Mouse (Mus musculus) embryonic stem cell, embryonic (primary cell): ENCODE measurements around the gene Acy3.

Source experiments
- CTCF ChIA-PET, 4 experiments: fragments of 300-600 bp in 2 of 4; fragments of 350-600 bp in 2 of 4; sonication (Branson Sonifier 250); formaldehyde crosslinking; loops; one replicate each; lab custom pipeline; 2022; ENCODE audit warnings: inconsistent platforms in 2 of 4; lab: Charles Lee
- POLR2A ChIA-PET, 4 experiments: fragments of 300-600 bp in 2 of 4; fragments of 350-600 bp in 2 of 4; sonication (Branson Sonifier 250); formaldehyde crosslinking; loops; one replicate each; lab custom pipeline; 2022; ENCODE audit warnings: antibody characterized with exemption in 4 of 4, inconsistent platforms in 1 of 4; lab: Charles Lee

Gene Acy3

GRCm38 (mm10) chr19:3986334-3986733 is at the start of gene Acy3:
Gene Acy3 (plus strand): TSS chr19:3986570.
- ChIA-PET CTCF (interaction anchor here (0.6 to 2.9 kb wide), 16 partner anchors 9 to 267 kb away, joined by 3 to 29 read pairs (median 4); partner anchors contain the start of genes Gm49405 (in 3 of the 4), Nudt8 (in 3 of the 4) and Ndufv1 (in 2 of the 4)), POLR2A (interaction anchor here (0.5 to 6.9 kb wide), 55 partner anchors 9 to 1037 kb away, joined by 3 to 95 read pairs (median 5); partner anchors contain the start of genes Gm49405 (in 3 of the 4), Ndufv1 (in 3 of the 4), Nudt8 (in 3 of the 4) and Gstp3 (in 2 of the 4))

DNA sequence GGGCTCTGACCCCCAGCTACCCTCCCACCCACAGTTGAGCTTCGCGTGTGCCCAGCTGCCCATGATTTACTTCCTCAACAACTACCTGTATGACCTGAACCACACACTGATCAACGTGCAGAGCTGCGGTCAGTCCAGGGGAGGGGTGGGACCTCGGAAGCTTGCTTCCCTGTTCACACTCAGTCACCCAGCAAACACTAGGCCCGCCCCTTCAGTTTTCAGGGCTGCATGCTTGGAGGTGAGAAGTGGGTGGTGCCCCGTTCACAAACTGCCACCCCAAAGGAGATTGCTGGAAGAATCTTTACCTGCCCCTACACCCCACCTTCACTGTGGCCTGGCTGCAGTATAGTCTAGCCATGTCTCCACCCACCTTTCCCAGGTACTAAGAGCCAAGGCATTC is 44.1 kb upstream of the Acy3 start:
- ChIA-PET POLR2A (interaction anchor here in 3 of 4 experiments (0.6 to 3.3 kb wide), 21 partner anchors 12 to 466 kb away, joined by 3 to 18 read pairs (median 8); partner anchors contain the start of genes Acy3 (in 2 of the 3), Ndufs8 (in 2 of the 3), Aldh3b1 (in 1 of the 3) and Cdk2ap2 (in 1 of the 3)), CTCF (interaction anchor here (0.5 to 2.1 kb wide), 19 partner anchors 9 to 361 kb away, joined by 3 to 10 read pairs (median 4); partner anchors contain the start of genes Acy3 (in 1 of the 4), Aldh3b1 (in 1 of the 4), Gm49405 (in 1 of the 4) and Ndufs8 (in 1 of the 4))

- POLR2A ChIA-PET: interaction anchor here in 3 of 4 experiments (0.5 to 3.3 kb wide), 28 partner anchors 8 to 313 kb away, joined by 3 to 18 read pairs (median 5); partner anchors contain the start of genes Acy3 (in 2 of the 3), Gstp2 (in 2 of the 3), Ndufs8 (in 2 of the 3) and Ndufv1 (in 2 of the 3)
These were observed 43.2 kb upstream of the Acy3 start for GRCm38 (mm10) chr19:3942986-3943735.

GRCm38 (mm10) chr19:3945872-3946564 is 40.4 kb upstream of the Acy3 start:
- ChIA-PET CTCF (interaction anchor here (0.5 to 3.8 kb wide), 77 partner anchors 10 to 310 kb away, joined by 3 to 42 read pairs (median 5); partner anchors contain the start of genes Gstp2 (in 4 of the 4), Ndufv1 (in 4 of the 4), Aldh3b1 (in 2 of the 4) and Aldh3b3 (in 2 of the 4)), POLR2A (interaction anchor here (0.6 to 2.5 kb wide), 40 partner anchors 9 to 209 kb away, joined by 3 to 19 read pairs (median 4); partner anchors contain the start of genes Acy3 (in 2 of the 4), Gm49405 (in 2 of the 4), Gstp2 (in 2 of the 4) and Ndufs8 (in 2 of the 4))

More at GRCm38 (mm10) chr19:3942986-3943735, 43.2 kb upstream of the Acy3 start:
- CTCF ChIA-PET: interaction anchor here (0.5 to 2.1 kb wide), 23 partner anchors 13 to 362 kb away, joined by 3 to 10 read pairs (median 4); partner anchors contain the start of genes Acy3 (in 1 of the 4), Aldh3b1 (in 1 of the 4), Gm49405 (in 1 of the 4) and Ndufs8 (in 1 of the 4)

DNA sequence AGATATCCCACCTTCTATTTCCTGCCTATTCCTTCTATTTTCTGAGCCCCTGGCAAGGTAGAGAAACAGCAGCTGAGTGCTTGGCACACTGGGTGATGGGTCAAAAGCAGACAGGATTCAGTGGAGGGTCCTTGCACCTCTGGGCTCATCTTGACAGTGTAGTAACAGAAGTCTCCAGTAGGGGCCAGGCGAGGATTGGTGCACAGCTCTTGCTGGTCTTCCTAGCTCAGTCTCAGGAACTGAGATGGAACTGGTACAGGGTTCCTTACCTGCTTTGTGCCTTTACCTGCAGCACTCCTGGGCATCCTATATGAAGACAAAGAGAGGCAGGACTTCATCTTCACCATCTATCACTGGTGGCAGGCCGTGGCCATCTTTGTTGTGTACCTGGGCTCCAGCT is 39.7 kb upstream of the Acy3 start:
- CTCF ChIA-PET: interaction anchor here (0.5 to 3.8 kb wide), 79 partner anchors 9 to 309 kb away, joined by 3 to 42 read pairs (median 5); partner anchors contain the start of genes Gstp2 (in 4 of the 4), Ndufv1 (in 4 of the 4), Aldh3b1 (in 3 of the 4) and Gm49405 (in 3 of the 4)
- POLR2A ChIA-PET: interaction anchor here (0.6 to 2.5 kb wide), 37 partner anchors 9 to 208 kb away, joined by 3 to 19 read pairs (median 5); partner anchors contain the start of genes Acy3 (in 2 of the 4), Gm49405 (in 2 of the 4), Gstp2 (in 2 of the 4) and Ndufs8 (in 2 of the 4)

GRCm38 (mm10) chr19:3947813-3948212 is 38.6 kb upstream of the Acy3 start:
- POLR2A ChIA-PET: interaction anchor here in 3 of 4 experiments (0.6 to 2.0 kb wide), 6 partner anchors 11 to 291 kb away, joined by 3 to 8 read pairs (median 4); partner anchors contain the start of genes Cdk2ap2 (in 1 of the 3), Gm49405 (in 1 of the 3) and Nudt8 (in 1 of the 3)
- CTCF ChIA-PET: interaction anchor here (1.0 to 3.8 kb wide), 18 partner anchors 12 to 297 kb away, joined by 3 to 42 read pairs (median 9); partner anchors contain the start of genes Ndufv1 (in 3 of the 4), Aldh3b3 (in 2 of the 4), Gstp2 (in 2 of the 4) and Acy3 (in 1 of the 4)

DNA sequence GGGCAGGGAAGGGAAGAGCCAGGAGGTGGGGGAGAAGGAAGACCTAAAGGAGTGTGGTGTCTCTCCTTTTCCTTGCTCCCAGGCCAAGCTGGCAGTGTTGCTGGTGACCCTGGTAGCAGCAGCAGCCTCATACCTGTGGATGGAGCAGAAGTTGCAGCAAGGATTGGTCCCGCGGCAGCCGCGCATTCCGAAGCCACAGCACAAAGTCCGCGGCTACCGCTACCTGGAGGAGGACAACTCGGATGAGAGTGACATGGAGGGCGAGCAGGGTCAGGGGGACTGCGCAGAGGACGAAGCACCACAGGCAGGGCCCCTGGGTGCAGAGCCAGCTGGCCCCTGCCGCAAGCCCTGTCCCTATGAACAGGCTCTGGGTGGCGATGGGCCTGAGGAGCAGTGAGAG is 37.8 kb upstream of the Acy3 start:
- CTCF ChIA-PET: interaction anchor here in 3 of 4 experiments (0.6 to 3.8 kb wide), 5 partner anchors 8 to 64 kb away, joined by 3 to 42 read pairs (median 5); partner anchors contain the start of gene Ndufv1 (in 1 of the 3)
- POLR2A ChIA-PET: interaction anchor here in 3 of 4 experiments (0.7 to 1.6 kb wide), 8 partner anchors 11 to 107 kb away, joined by 3 to 4 read pairs (median 3); partner anchors contain the start of genes Acy3 (in 1 of the 3), Gm49405 (in 1 of the 3), Gstp2 (in 1 of the 3) and Nudt8 (in 1 of the 3)

GRCm38 (mm10) chr19:3950331-3950730 is 36.0 kb upstream of the Acy3 start:
- ChIA-PET CTCF (interaction anchor here in 3 of 4 experiments (0.9 to 2.8 kb wide), 9 partner anchors 10 to 97 kb away, joined by 3 to 11 read pairs (median 5); partner anchors contain the start of genes Gm49405 (in 1 of the 3), Gstp2 (in 1 of the 3) and Nudt8 (in 1 of the 3)), POLR2A (interaction anchor here in 2 of 4 experiments (0.7 to 1.2 kb wide), 3 partner anchors 62 to 140 kb away, joined by 3 read pairs; partner anchors contain the start of gene Ndufv1 (in 1 of the 2))

DNA sequence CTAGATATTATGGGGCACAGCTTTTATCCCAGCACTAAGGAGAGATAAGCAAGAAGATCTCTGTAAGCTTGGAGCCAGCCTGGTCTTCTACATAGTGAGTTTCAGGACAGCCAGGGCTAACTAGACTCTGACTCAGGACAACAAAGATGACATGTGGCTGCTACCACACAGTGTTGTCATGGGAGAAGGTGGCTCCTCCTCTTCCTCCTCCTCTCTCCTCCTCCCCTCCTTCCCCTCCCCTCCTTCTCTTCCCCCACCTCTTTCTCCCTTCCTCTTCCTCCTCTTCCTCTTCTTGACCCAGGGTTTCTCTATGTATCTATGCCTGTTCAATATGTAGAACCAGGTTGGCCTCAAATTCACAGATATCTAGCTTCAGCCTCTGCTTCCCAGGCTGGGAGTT is 34.9 kb upstream of the Acy3 start:
- ChIA-PET CTCF (interaction anchor here (0.5 to 2.8 kb wide), 11 partner anchors 8 to 277 kb away, joined by 3 to 15 read pairs (median 6); partner anchors contain the start of gene Ndufv1 (in 1 of the 4)), POLR2A (interaction anchor here (0.6 to 1.4 kb wide), 10 partner anchors 19 to 1983 kb away, joined by 3 to 6 read pairs (median 3); partner anchors contain the start of gene Gstp2 (in 1 of the 4))

DNA sequence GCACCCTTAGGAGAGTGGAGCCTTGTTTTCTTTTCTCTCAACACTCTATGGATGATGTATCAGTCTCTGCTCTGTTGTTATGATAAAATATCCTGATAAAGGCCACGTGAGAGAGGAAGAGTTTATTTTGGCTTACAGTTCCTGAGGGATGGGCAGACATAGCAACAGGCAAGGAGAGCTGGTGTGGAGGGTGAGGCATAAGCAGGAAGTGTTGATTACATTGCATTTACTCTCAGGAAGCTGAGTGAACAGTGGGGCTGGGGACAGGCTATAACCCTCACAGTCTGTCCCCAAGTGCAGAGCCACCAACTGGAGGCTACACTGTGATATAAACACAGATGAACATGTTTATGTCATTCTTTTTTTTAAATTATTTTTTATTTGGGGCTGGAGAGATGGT is 34.3 kb upstream of the Acy3 start:
- POLR2A ChIA-PET: interaction anchor here (0.6 to 1.4 kb wide), 10 partner anchors 19 to 1982 kb away, joined by 3 to 6 read pairs (median 3); partner anchors contain the start of gene Gstp2 (in 1 of the 4)
- CTCF ChIA-PET: interaction anchor here in 3 of 4 experiments (0.5 to 2.8 kb wide), 6 partner anchors 8 to 277 kb away, joined by 3 to 15 read pairs (median 6); partner anchors contain the start of gene Ndufv1 (in 1 of the 3)

GRCm38 (mm10) chr19:3955033-3955432 is 31.3 kb upstream of the Acy3 start:
- ChIA-PET CTCF (interaction anchor here (0.6 to 1.8 kb wide), 10 partner anchors 8 to 384 kb away, joined by 3 to 12 read pairs (median 4); partner anchors contain the start of genes Gm49405 (in 1 of the 4), Nudt8 (in 1 of the 4) and Tbx10 (in 1 of the 4)), POLR2A (interaction anchor here in 3 of 4 experiments (0.6 to 1.4 kb wide), 6 partner anchors 12 to 1655 kb away, joined by 3 to 4 read pairs (median 4); partner anchors contain the start of genes Ndufs8 (in 1 of the 3) and Ndufv1 (in 1 of the 3))

- ChIA-PET POLR2A (interaction anchor here in 3 of 4 experiments (0.6 to 1.4 kb wide), 6 partner anchors 9 to 244 kb away, joined by 3 to 7 read pairs (median 4); partner anchors contain the start of genes Gm49405 (in 1 of the 3), Ndufs8 (in 1 of the 3) and Nudt8 (in 1 of the 3)), CTCF (interaction anchor here (0.6 to 1.8 kb wide), 11 partner anchors 9 to 57 kb away, joined by 3 to 9 read pairs (median 4); partner anchors contain the start of genes Gm49405 (in 1 of the 4) and Nudt8 (in 1 of the 4))
These were observed 30.6 kb upstream of the Acy3 start for GRCm38 (mm10) chr19:3955804-3956203.

DNA sequence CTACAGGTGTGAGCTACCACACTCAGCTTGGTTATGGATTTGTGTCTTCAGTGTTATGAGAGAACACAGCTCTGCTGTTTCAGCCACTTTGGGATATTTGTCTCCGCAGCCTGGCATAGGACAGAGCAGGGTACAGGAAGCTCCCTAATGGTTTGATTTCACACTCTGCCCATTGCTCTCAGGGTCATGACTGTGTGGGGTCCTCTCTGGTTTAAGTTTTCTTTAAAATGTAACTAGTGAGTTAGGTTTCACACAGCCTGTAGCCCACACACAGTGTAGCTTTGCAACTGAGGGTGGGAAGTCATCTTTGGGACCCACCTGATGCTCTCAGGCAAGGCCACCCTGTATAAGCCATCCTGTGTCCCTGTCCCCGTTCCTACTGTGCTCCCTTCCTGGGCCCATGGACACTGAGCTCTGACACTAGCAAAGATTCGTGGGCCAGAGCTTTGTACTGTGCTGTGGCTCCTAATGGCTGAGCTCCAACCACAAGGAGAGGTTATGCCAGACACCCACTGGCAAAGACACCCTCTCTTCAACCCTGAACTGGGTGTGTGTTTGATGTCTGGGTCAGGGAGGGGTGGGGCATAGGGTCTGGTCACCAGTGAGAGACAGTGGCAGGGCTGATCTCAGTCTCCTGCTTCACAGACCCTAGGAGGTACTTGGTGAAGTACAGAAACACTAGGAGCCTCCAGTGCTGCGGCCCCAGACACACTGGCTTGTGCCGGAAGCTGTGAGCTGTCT is 28.9 kb upstream of the Acy3 start:
- CTCF ChIA-PET: interaction anchor here (0.6 to 1.2 kb wide), 5 partner anchors 11 to 161 kb away, joined by 3 to 4 read pairs (median 4); no protein-coding TSS in a partner anchor
- POLR2A ChIA-PET: interaction anchor here in 3 of 4 experiments (0.6 to 1.2 kb wide), 3 partner anchors 12 to 35 kb away, joined by 3 read pairs; no protein-coding TSS in a partner anchor

- POLR2A ChIA-PET: interaction anchor here in 2 of 4 experiments (0.8 to 1.0 kb wide), 2 partner anchors 12 to 14 kb away, joined by 3 to 4 read pairs; partner anchors contain the start of gene Aldh3b2 (in 1 of the 2)
- CTCF ChIA-PET: interaction anchor here in 3 of 4 experiments (0.6 to 5.6 kb wide), 6 partner anchors 12 to 89 kb away, joined by 3 to 31 read pairs (median 7); no protein-coding TSS in a partner anchor
These were observed 27.9 kb upstream of the Acy3 start, which contains the start of gene Aldh3b3 for GRCm38 (mm10) chr19:3958470-3958869. Gene Aldh3b3 (plus strand): TSS chr19:3958645.
